Mouse (Mus musculus): ENCODE measurements around the gene Mtmr2.

Gene Mtmr2

GRCm38 (mm10) chr9:13807657-13808056, 59.4 kb downstream of the Mtmr2 start:
- no peak for DNase-seq (ENCODE audit: low spot score)

- peak; percentile 19 for DNase-seq (ENCODE audit: low spot score)
Measured at GRCm38 (mm10) chr9:13809937-13810336, 61.7 kb downstream of the Mtmr2 start.

GRCm38 (mm10) chr9:13818369-13818768, 70.2 kb downstream of the Mtmr2 start:
- DNase-seq (ENCODE audit: low spot score) = no peak

GRCm38 (mm10) chr9:13820774-13821173, 72.6 kb downstream of the Mtmr2 start:
- DNase-seq (ENCODE audit: low spot score) = no peak

- DNase-seq (ENCODE audit: low spot score) = no peak
Measured at GRCm38 (mm10) chr9:13825896-13826295, 77.7 kb downstream of the Mtmr2 start.

GRCm38 (mm10) chr9:13826391-13826805, 78.2 kb downstream of the Mtmr2 start:
- DNase-seq (ENCODE audit: low spot score) = peak; percentile 70

- peak; percentile 99 for DNase-seq (ENCODE audit: low spot score)
Measured at GRCm38 (mm10) chr9:13826832-13827405, 78.7 kb downstream of the Mtmr2 start, which contains the start of gene Cep57. Gene Cep57 (minus strand): TSS chr9:13827107.

GRCm38 (mm10) chr9:13827406-13828086, 79.3 kb downstream of the Mtmr2 start, which contains the start of gene Fam76b:
Gene Fam76b (plus strand): TSS chr9:13827716.
- peak; percentile 100 for DNase-seq (ENCODE audit: low spot score)

- peak; percentile 68 for DNase-seq (ENCODE audit: low spot score)
Measured at GRCm38 (mm10) chr9:13828087-13828441, 79.9 kb downstream of the Mtmr2 start.

- DNase-seq (ENCODE audit: low spot score) = no peak
Measured at GRCm38 (mm10) chr9:13835256-13835655, 87.0 kb downstream of the Mtmr2 start.

- no peak for DNase-seq (ENCODE audit: low spot score)
Measured at GRCm38 (mm10) chr9:13836726-13837125, 88.5 kb downstream of the Mtmr2 start.

GRCm38 (mm10) chr9:13847591-13847990, 99.4 kb downstream of the Mtmr2 start:
- no peak for DNase-seq (ENCODE audit: low spot score)

- DNase-seq (ENCODE audit: low spot score) = peak; percentile 77
Measured at GRCm38 (mm10) chr9:13848481-13849480, 100.6 kb downstream of the Mtmr2 start.

- no peak for DNase-seq (ENCODE audit: low spot score)
Measured at GRCm38 (mm10) chr9:13853876-13854275, 105.7 kb downstream of the Mtmr2 start.

Data from retina, embryonic 14.5 days (tissue).